Mouse (Mus musculus) liver, adult 2 months (tissue): ENCODE results near the gene 6430550D23Rik.

ENCODE experiments used
- CTCF ChIP-seq: fragments of 200-500 bp; IDR thresholded peaks from 2 replicates; pipeline ENCODE4 v1.5.1; 2011; ENCODE audit warnings: low read depth, low read length, control low read depth
- POLR2A ChIP-seq: fragments of 200-500 bp; IDR thresholded peaks from 2 replicates; pipeline ENCODE4 v1.6.1; 2011; ENCODE audit warnings: low read length, control low read depth; ENCODE audit not compliant: insufficient read depth; ENCODE audit errors: extremely low read depth

DNA sequence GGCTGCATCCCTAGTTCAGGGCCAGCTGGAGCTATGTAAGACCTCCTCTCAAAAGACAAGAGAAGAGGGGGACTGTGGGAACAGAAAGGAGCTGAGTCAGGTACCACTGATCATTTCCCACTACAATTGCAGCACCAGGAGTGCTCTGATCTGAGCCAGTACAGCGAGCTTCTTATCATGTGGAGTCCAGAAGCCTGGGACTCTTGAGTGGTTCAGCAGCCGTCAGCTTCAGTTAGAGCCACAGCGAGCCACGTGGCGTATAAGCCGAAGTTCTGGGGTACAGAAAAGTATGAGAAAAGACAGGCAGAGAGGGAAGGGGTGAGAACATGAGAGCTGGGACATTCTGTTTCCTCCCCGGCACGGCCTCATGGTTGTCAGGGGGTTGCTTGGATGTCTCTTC is 13.4 kb upstream of the 6430550D23Rik start:
- no peak for TF ChIP-seq POLR2A
- no peak for TF ChIP-seq CTCF
